21 mouse cellular contexts compared by ENCODE assay signal in genomic region chr4:51658286-51658685, GRCm38 (mm10).
DNase-seq lines count a peak whose midpoint lies in the region; ATAC-seq and TF ChIP-seq lines count a peak whose summit lies in the region.
"Had no signal": no experiment of that assay in that cellular context is flagged by ENCODE, and none has a peak within 500 bp of the region (broad histone marks: within the 10 kb centered on the region; RNA-seq: fewer than 3 reads in every experiment).

No protein-coding gene starts in this region.

- TF ChIP-seq EP300 in liver, postnatal 0 days (IDR thresholded peaks at IDR 0.05; ENCODE audit: low read depth), result no peak

- H3K27ac ChIP-seq in liver, postnatal 0 days (ENCODE audit: low read depth), result no peak overlapping the region
- H3K27ac ChIP-seq: forebrain, embryonic 12.5 days; heart, embryonic 15.5 days; hindbrain, embryonic 12.5 days; intestine, embryonic 15.5 days had no signal

- H3K4me1 ChIP-seq in liver, postnatal 0 days (ENCODE audit: insufficient read depth), result no peaks in the 10 kb centered on the region
- H3K4me1 ChIP-seq: forebrain, embryonic 12.5 days; heart, embryonic 15.5 days; hindbrain, embryonic 12.5 days; intestine, embryonic 15.5 days had no signal

- no peak for TF ChIP-seq CTCF in liver, postnatal 0 days (IDR thresholded peaks at IDR 0.05; ENCODE audit: low read depth)

- H3K9me3 ChIP-seq in liver, postnatal 0 days (ENCODE audit: low read length), result no peaks in the 10 kb centered on the region
- H3K9me3 ChIP-seq: forebrain, embryonic 12.5 days; heart, embryonic 15.5 days; hindbrain, embryonic 12.5 days; intestine, embryonic 15.5 days had no signal

- DNase-seq in cerebellum, postnatal 10 days, result peak; percentile 5 to 9
- no peak for DNase-seq in cerebellum, adult 18-20 months
- peak; percentile 9 for DNase-seq in heart, adult 8-10 months (ENCODE audit: low spot score)
- DNase-seq in heart, postnatal 4 days, result no peak
- DNase-seq in 3T3-L1 (ENCODE audit: low read depth, low spot score), result peak; percentile 5
- DNase-seq in fat pad, adult 2 months (ENCODE audit: extremely low read depth, low read depth, low spot score), result peak; percentile 59
- DNase-seq in kidney, postnatal 14 days, result no peak
- no peak for DNase-seq in liver, postnatal 0 days
- DNase-seq: adrenal gland, adult 2 months; adrenal gland, postnatal 25 days; cerebellum, adult 9-11 months; gastrocnemius, postnatal 14 days; kidney, adult 18-20 months had no signal

- no peak overlapping the region for H3K4me3 ChIP-seq in liver, postnatal 0 days (ENCODE audit: low read depth, low read length)
- H3K4me3 ChIP-seq: forebrain, embryonic 12.5 days; heart, embryonic 15.5 days; hindbrain, embryonic 12.5 days; intestine, embryonic 15.5 days had no signal

- no peak overlapping the region for H3K9ac ChIP-seq in liver, postnatal 0 days (replicated peaks)
- H3K9ac ChIP-seq: forebrain, embryonic 12.5 days; heart, embryonic 15.5 days; hindbrain, embryonic 12.5 days; intestine, embryonic 15.5 days had no signal

- ATAC-seq in liver, postnatal 0 days, result no peak
- ATAC-seq: activated CD4-positive, CD25-positive, alpha-beta regulatory T cell, adult 4 months; intestine, embryonic 15.5 days; Patski had no signal

- no peaks in the 10 kb centered on the region for H3K36me3 ChIP-seq in liver, postnatal 0 days (replicated peaks; ENCODE audit: insufficient read depth, low read length)
- H3K36me3 ChIP-seq: forebrain, embryonic 12.5 days; heart, embryonic 15.5 days; hindbrain, embryonic 12.5 days; intestine, embryonic 15.5 days had no signal

- H3K27me3 ChIP-seq in liver, postnatal 0 days (ENCODE audit: insufficient read depth, low read length), result no peaks in the 10 kb centered on the region
- H3K27me3 ChIP-seq: CH12.LX; forebrain, embryonic 12.5 days; heart, embryonic 15.5 days; hindbrain, embryonic 12.5 days; intestine, embryonic 15.5 days; Patski had no signal

- no peak overlapping the region for H3K4me2 ChIP-seq in liver, postnatal 0 days (ENCODE audit: low read depth, low read length)
- H3K4me2 ChIP-seq: forebrain, embryonic 12.5 days; heart, embryonic 11.5 days; heart, embryonic 15.5 days; hindbrain, embryonic 12.5 days; intestine, embryonic 15.5 days had no signal

Comparison
In these comparisons a context has a peak if more than half of its experiments do, and no peak if none do; other contexts are left out.
1. DNase-seq: peak in cerebellum, postnatal 10 days (2 of 2), heart, adult 8-10 months (single experiment), 3T3-L1 (single experiment) and fat pad, adult 2 months (single experiment); none in cerebellum, adult 18-20 months (0 of 2), heart, postnatal 4 days (single experiment), kidney, postnatal 14 days (single experiment) and liver, postnatal 0 days (single experiment).